Mouse (Mus musculus) neural tube, embryonic 12.5 days (tissue): ENCODE measurements around the gene Cox20. TPM values are rescaled to one million over a fixed set of nuclear protein-coding genes. Genes with fewer than 3 reads are reported as not detected.

Experiments used
- ATAC-seq: fragments of 200-750 bp; cut with Nextera tagmentation; 2 replicates; pipeline ENCODE4 v1.8.0; 2017; ENCODE audit warnings: low read depth, mild to moderate bottlenecking, moderate TSS enrichment, moderate library complexity; ENCODE audit not compliant: low FRiP score
- H3K27ac ChIP-seq: fragments of 300-500 bp; sonication (generic); 2 replicates; pipeline ENCODE4 v1.5.1; 2016
- H3K27me3 ChIP-seq: fragments of 300-500 bp; sonication (generic); replicated peaks from 2 replicates; pipeline ENCODE4 v1.6.1; 2016; ENCODE audit warnings: mild to moderate bottlenecking
- H3K36me3 ChIP-seq: fragments of 300-500 bp; sonication (generic); 2 replicates; pipeline ENCODE4 v1.6.1; 2016; ENCODE audit warnings: mild to moderate bottlenecking
- H3K4me1 ChIP-seq: fragments of 300-500 bp; sonication (generic); 2 replicates; pipeline ENCODE4 v1.6.1; 2016
- H3K4me2 ChIP-seq: fragments of 300-500 bp; sonication (generic); replicated peaks from 2 replicates; pipeline ENCODE4 v1.6.1; 2016; ENCODE audit warnings: mild to moderate bottlenecking
- H3K4me3 ChIP-seq: fragments of 300-500 bp; sonication (generic); 2 replicates; pipeline ENCODE4 v1.5.1; 2016
- H3K9ac ChIP-seq: fragments of 300-500 bp; sonication (generic); 2 replicates; pipeline ENCODE4 v1.6.1; 2016; ENCODE audit warnings: mild to moderate bottlenecking
- H3K9me3 ChIP-seq: fragments of 300-500 bp; sonication (generic); 2 replicates; pipeline ENCODE4 v1.6.1; 2016; ENCODE audit warnings: mild to moderate bottlenecking
- WGBS: fragments of 180-500 bp; shearing (Covaris S2); methylation state at CpG from one replicate; pipeline ENCODE4 v1.1.7; 2016; 5-methylcytosine and 5-hydroxymethylcytosine counted together
- microRNA-seq: library from miRNA; unstranded; fragments of <30 nt; microRNA quantifications from one replicate; pipeline ENCODE4, GENCODE M21; 2017
- polyA plus RNA-seq: library from polyadenylated mRNA; unstranded; fragments of >200 nt; fragmentation: Nextera tagmentation; extraction: Ambion mirVana; gene quantifications from 2 replicates; pipeline ENCODE4 v1.2.1, GENCODE M21; 2016

Cox20 gene
- polyA plus RNA-seq, 1 experiment from 2014 or later = 122 TPM

- H3K27ac ChIP-seq = peak overlapping the region; percentile 54; the same call in 1 of the 2 replicates
- ATAC-seq = peak; percentile 95
- no peaks in the 10 kb centered on the region for H3K27me3 ChIP-seq
- H3K4me2 ChIP-seq = peak overlapping the region; percentile 76
- 3% methylated on average over 36 of the region's 36 CpGs for WGBS
- no peaks in the 10 kb centered on the region for H3K36me3 ChIP-seq
- H3K9ac ChIP-seq = peak overlapping the region; percentile 64
- peaks cover 4% of the 10 kb centered on the region; the same call in 1 of the 2 replicates for H3K4me1 ChIP-seq
- H3K4me3 ChIP-seq = peak overlapping the region; percentile 42
- no peaks in the 10 kb centered on the region for H3K9me3 ChIP-seq
Measured at GRCm38 (mm10) chr1:178368548-178369271, 49.8 kb downstream of the Cox20 start.

- Histone ChIP-seq H3K4me2 (peak overlapping the region; percentile 76), H3K9ac (peak overlapping the region; percentile 64), H3K36me3 (no peaks in the 10 kb centered on the region), H3K4me3 (peak overlapping the region; percentile 42), H3K4me1 (peaks cover 4% of the 10 kb centered on the region; the same call in 1 of the 2 replicates), H3K27me3 (no peaks in the 10 kb centered on the region), H3K9me3 (no peaks in the 10 kb centered on the region), H3K27ac (peak overlapping the region; percentile 54; the same call in 1 of the 2 replicates)
- peak; percentile 89 for ATAC-seq
- WGBS = 4% methylated on average over 11 of the region's 11 CpGs
Measured at GRCm38 (mm10) chr1:178369272-178369651, 50.3 kb downstream of the Cox20 start.

Small RNAs within 50 kb of the gene (microRNA-seq; reads per million reads assigned to microRNA genes)
- not detected for gene Gm27458

Other genes with a start within 250 kb of the Cox20 start
- 20.0 and 21.0 TPM in 2 replicates for gene Desi2, start 131.7 kb upstream of the Cox20 start, polyA plus RNA-seq
- gene Hnrnpu, start 18.7 kb downstream of the Cox20 start, polyA plus RNA-seq = 777 and 861 TPM in 2 replicates
- gene Efcab2, start 87.0 kb downstream of the Cox20 start, polyA plus RNA-seq = 7.4 and 8.3 TPM in 2 replicates
- gene Kif26b, start 210.0 kb downstream of the Cox20 start, polyA plus RNA-seq = 11.2 and 12.6 TPM in 2 replicates